Comparison of ENCODE assay signal across 8 mouse cellular contexts in the genomic region with DNA sequence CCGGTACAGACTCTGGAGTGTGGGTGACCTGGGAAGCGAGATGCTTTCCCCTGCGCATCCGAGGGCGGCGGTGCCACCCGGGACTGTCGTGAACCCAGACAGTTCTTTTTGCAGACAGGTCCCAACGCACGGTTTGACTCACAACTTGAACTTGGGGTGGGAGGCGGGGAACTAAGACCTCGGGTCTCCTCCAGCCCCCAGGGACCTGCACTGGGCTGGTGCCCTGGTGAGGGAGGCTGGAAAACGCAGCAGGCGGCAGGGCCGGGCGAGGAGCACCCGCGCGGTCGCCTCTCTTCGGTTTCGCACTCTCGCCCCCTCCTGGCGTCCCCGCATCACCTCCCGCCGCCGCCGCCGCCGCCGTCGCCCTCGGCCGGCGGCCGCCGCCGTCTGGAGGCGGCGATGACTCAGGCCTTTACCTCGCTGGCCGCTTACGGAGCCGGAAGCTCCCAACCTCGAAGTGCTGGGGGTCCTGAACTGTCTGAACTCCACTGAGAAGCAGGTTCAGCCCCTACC. TPM values are rescaled to one million over a fixed set of nuclear protein-coding genes. Genes with fewer than 3 reads are reported as not detected.
DNase-seq lines count a peak whose midpoint lies in the region; ATAC-seq and TF ChIP-seq lines count a peak whose summit lies in the region.

No protein-coding gene starts in this region.

- no peaks in the 10 kb centered on the region for H3K36me3 ChIP-seq in heart, embryonic 13.5 days
- H3K36me3 ChIP-seq in kidney, postnatal 0 days (ENCODE audit: insufficient read depth, low read length) = no peaks in the 10 kb centered on the region

- peak overlapping the region; percentile 75 for H3K9ac ChIP-seq in heart, embryonic 13.5 days
- peak overlapping the region; percentile 37 for H3K9ac ChIP-seq in kidney, postnatal 0 days (ENCODE audit: low read depth, low read length)

- WGBS in heart, embryonic 13.5 days = under 1% methylated on average over 43 of the region's 46 CpGs
- WGBS in kidney, postnatal 0 days = under 1% methylated on average over 46 of the region's 46 CpGs

- ATAC-seq in heart, embryonic 13.5 days (ENCODE audit: extremely low read depth, insufficient number of reproducible peaks, low FRiP score, low TSS enrichment) = no peak; the same call in 1 of the 2 replicates
- ATAC-seq in kidney, postnatal 0 days (replicated peaks; ENCODE audit: low FRiP score, low read depth) = peak; percentile 75

- H3K4me1 ChIP-seq in heart, embryonic 13.5 days = peaks cover 20% of the 10 kb centered on the region
- peaks cover 15% of the 10 kb centered on the region; the same call in 1 of the 2 replicates for H3K4me1 ChIP-seq in kidney, postnatal 0 days (replicated peaks; ENCODE audit: insufficient read depth, low read length)

- H3K4me2 ChIP-seq in heart, embryonic 13.5 days = peak overlapping the region; percentile 97
- peak overlapping the region; percentile 97 for H3K4me2 ChIP-seq in kidney, postnatal 0 days (ENCODE audit: low read length)

- DNase-seq in A20 (ENCODE audit: low read depth, low spot score) = peak; percentile 66
- peak; percentile 48 for DNase-seq in CD4-positive helper T cell, adult 2 months (ENCODE audit: low read depth, low spot score)
- DNase-seq in embryo, embryonic 9.5 days (ENCODE audit: extremely low spot score) = peak; percentile 72
- DNase-seq in kidney, postnatal 0 days (ENCODE audit: low spot score) = peak; percentile 72
- peak; percentile 65 for DNase-seq in lung, postnatal 10 days
- DNase-seq in right cerebral cortex, postnatal 14 days = peak; percentile 70
- no peak for DNase-seq in frontal cortex, postnatal 14 days (ENCODE audit: low spot score in 2 of 2)

- H3K27me3 ChIP-seq in heart, embryonic 13.5 days (replicated peaks) = peaks cover 97% of the 10 kb centered on the region
- peaks cover 37% of the 10 kb centered on the region for H3K27me3 ChIP-seq in kidney, postnatal 0 days (ENCODE audit: insufficient read depth, low read length)

- H3K9me3 ChIP-seq in heart, embryonic 13.5 days = no peaks in the 10 kb centered on the region
- H3K9me3 ChIP-seq in kidney, postnatal 0 days (replicated peaks; ENCODE audit: low read length) = no peaks in the 10 kb centered on the region

- H3K27ac ChIP-seq in heart, embryonic 13.5 days (replicated peaks) = no peak overlapping the region
- no peak overlapping the region for H3K27ac ChIP-seq in kidney, postnatal 0 days

- H3K4me3 ChIP-seq in heart, embryonic 13.5 days = peak overlapping the region; percentile 59
- H3K4me3 ChIP-seq in kidney, postnatal 0 days (replicated peaks; ENCODE audit: low read depth, low read length) = peak overlapping the region; percentile 45

- peak; percentile 41; the same call in 1 of the 2 replicates for TF ChIP-seq CTCF in kidney, postnatal 0 days (IDR thresholded peaks at IDR 0.05; ENCODE audit: low read depth)

RNA-seq across cellular contexts. Expression of a gene that starts 18.5 kb away (rescaled TPM):
- polyA plus RNA-seq in heart, embryonic 13.5 days (2015; fragmentation: Nextera tagmentation; extraction: Ambion mirVana) = 0.70 and 0.79 TPM in 2 replicates
- 3.4 and 3.6 TPM in 2 replicates for polyA plus RNA-seq in kidney, postnatal 0 days (2015; fragmentation: Nextera tagmentation; extraction: Ambion mirVana)

Comparison
In these comparisons a context has a peak if more than half of its experiments do, and no peak if none do; other contexts are left out.
1. DNase-seq: peak in A20 (single experiment), CD4-positive helper T cell, adult 2 months (single experiment), embryo, embryonic 9.5 days (single experiment), kidney, postnatal 0 days (single experiment), lung, postnatal 10 days (single experiment) and right cerebral cortex, postnatal 14 days (single experiment); none in frontal cortex, postnatal 14 days (0 of 2).